Mouse (Mus musculus) lung, embryonic 16.5 days (tissue): Measurements from ENCODE around the gene Gstm7. TPM values are rescaled to one million over a fixed set of nuclear protein-coding genes. Genes with fewer than 3 reads are reported as not detected.

Experiments used
- ATAC-seq: fragments of 200-750 bp; cut with Nextera tagmentation; 2 replicates; pipeline ENCODE4 v1.8.0; 2017; ENCODE audit warnings: low read depth, mild to moderate bottlenecking, moderate library complexity
- H3K27ac ChIP-seq: fragments of 300-500 bp; sonication (generic); 2 replicates; pipeline ENCODE4 v1.5.1; 2014; ENCODE audit warnings: mild to moderate bottlenecking, control low read depth, low read length
- H3K27me3 ChIP-seq: fragments of 300-500 bp; sonication (generic); 2 replicates; pipeline ENCODE4 v1.6.1; 2014; ENCODE audit warnings: low read depth, low read length, mixed read lengths; ENCODE audit not compliant: control insufficient read depth, insufficient read depth
- H3K36me3 ChIP-seq: fragments of 300-500 bp; sonication (generic); 2 replicates; pipeline ENCODE4 v1.6.1; 2014; ENCODE audit warnings: low read length; ENCODE audit not compliant: control insufficient read depth, insufficient read depth
- H3K4me1 ChIP-seq: fragments of 300-500 bp; sonication (generic); replicated peaks from 2 replicates; pipeline ENCODE4 v1.6.1; 2014; ENCODE audit warnings: low read length, mixed read lengths; ENCODE audit not compliant: control insufficient read depth, insufficient read depth
- H3K4me2 ChIP-seq: fragments of 300-500 bp; sonication (generic); 2 replicates; pipeline ENCODE4 v1.6.1; 2014; ENCODE audit warnings: low read depth, low read length, control low read depth
- H3K4me3 ChIP-seq: fragments of 300-500 bp; sonication (generic); 2 replicates; pipeline ENCODE4 v1.5.1; 2014; ENCODE audit warnings: mild to moderate bottlenecking, low read length, control low read depth
- H3K9ac ChIP-seq: fragments of 300-500 bp; sonication (generic); 2 replicates; pipeline ENCODE4 v1.6.1; 2014; ENCODE audit warnings: low read length, control low read depth
- H3K9me3 ChIP-seq: fragments of 300-500 bp; sonication (generic); 2 replicates; pipeline ENCODE4 v1.6.1; 2016; ENCODE audit warnings: low read length; ENCODE audit not compliant: control insufficient read depth
- WGBS: fragments of 180-500 bp; shearing (Covaris S2); extraction: QIAGEN DNeasy Blood & Tissue Kit; methylation state at CpG from one replicate; pipeline ENCODE4 v1.1.7; 2014; 5-methylcytosine and 5-hydroxymethylcytosine counted together
- polyA plus RNA-seq: library from polyadenylated mRNA; unstranded; fragments of >200 nt; fragmentation: Nextera tagmentation; extraction: Ambion mirVana; gene quantifications from 2 replicates; pipeline ENCODE4 v1.2.1, GENCODE M21; 2015

The Gstm7 gene
- polyA plus RNA-seq, 1 experiment from 2014 or later = 11.0 TPM

DNA sequence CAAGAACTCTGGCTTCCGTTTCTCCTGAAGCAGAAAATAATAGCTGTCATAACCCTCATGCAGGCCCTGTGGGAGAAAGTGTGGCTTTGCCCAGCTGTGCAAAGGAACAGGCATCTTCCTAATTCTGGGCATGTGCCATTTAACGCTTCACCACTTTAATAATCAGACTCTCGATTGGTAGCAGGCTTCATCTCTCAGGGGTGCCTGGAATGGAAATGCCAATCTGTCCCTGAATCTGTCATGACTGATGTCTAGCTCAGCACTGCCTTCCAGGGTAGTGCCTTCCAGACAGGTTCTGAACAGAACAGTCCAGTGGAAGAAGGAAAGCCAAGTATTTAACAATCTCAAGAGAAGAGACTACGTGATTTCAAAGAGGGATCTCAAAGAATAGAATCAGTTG, 9.6 kb upstream of the Gstm7 start:
- no peak overlapping the region for H3K4me2 ChIP-seq
- H3K36me3 ChIP-seq = no peaks in the 10 kb centered on the region
- H3K9me3 ChIP-seq = no peaks in the 10 kb centered on the region
- no peaks in the 10 kb centered on the region for H3K27me3 ChIP-seq
- WGBS = 82% methylated on average over 4 of the region's 4 CpGs
- no peak overlapping the region for H3K4me3 ChIP-seq
- H3K4me1 ChIP-seq = no peaks in the 10 kb centered on the region
- H3K9ac ChIP-seq = no peak overlapping the region
- ATAC-seq = no peak
- H3K27ac ChIP-seq = no peak overlapping the region

DNA sequence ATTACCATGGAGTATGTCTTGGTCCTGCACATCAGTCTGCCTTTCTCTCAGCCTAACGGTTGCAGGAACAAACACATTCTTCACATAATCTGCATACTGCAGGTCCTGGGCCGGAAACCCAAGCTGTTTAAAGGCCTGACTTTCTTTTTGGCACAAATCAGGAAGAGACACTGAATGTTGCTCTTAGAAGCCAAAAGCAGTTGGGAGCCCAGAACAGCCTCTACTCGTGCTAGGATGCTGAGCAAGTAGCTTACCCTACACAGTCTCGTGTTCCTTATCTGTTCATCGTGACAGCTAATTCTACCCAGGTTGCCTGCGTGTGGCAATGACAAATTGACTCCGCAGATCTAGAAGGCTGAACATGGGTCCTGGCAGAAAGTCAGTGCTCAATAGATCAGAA, 8.9 kb upstream of the Gstm7 start:
- H3K4me3 ChIP-seq = no peak overlapping the region
- 56% methylated on average over 7 of the region's 7 CpGs for WGBS
- H3K9ac ChIP-seq = no peak overlapping the region
- no peaks in the 10 kb centered on the region for H3K36me3 ChIP-seq
- H3K27ac ChIP-seq = no peak overlapping the region
- no peaks in the 10 kb centered on the region for H3K27me3 ChIP-seq
- no peak overlapping the region for H3K4me2 ChIP-seq
- no peak for ATAC-seq
- no peaks in the 10 kb centered on the region for H3K4me1 ChIP-seq
- H3K9me3 ChIP-seq = no peaks in the 10 kb centered on the region

DNA sequence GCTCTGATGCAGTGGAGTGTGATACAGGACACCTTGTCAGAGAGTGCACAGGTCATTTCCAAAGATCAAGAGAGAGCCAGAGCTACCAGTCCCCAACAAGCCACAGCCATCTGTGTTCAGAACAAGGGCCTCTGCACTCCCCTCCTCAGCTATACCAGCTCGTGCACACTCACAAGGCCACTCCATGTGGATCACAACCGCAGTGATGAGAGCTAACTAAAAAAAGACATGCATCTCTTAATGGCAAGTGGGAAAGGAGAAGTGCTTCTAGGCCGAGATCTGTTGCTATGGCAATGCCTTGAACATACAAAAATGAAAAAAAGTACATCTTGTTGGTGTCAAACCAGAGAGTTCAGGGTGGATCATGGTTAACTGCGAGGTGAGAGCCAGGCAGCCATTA, 8.2 kb upstream of the Gstm7 start:
- no peak overlapping the region for H3K4me2 ChIP-seq
- no peaks in the 10 kb centered on the region for H3K27me3 ChIP-seq
- WGBS = 50% methylated on average over 4 of the region's 4 CpGs
- H3K27ac ChIP-seq = no peak overlapping the region
- H3K9ac ChIP-seq = no peak overlapping the region
- H3K9me3 ChIP-seq = no peaks in the 10 kb centered on the region
- H3K4me3 ChIP-seq = no peak overlapping the region
- no peaks in the 10 kb centered on the region for H3K4me1 ChIP-seq
- no peaks in the 10 kb centered on the region for H3K36me3 ChIP-seq
- ATAC-seq = no peak

DNA sequence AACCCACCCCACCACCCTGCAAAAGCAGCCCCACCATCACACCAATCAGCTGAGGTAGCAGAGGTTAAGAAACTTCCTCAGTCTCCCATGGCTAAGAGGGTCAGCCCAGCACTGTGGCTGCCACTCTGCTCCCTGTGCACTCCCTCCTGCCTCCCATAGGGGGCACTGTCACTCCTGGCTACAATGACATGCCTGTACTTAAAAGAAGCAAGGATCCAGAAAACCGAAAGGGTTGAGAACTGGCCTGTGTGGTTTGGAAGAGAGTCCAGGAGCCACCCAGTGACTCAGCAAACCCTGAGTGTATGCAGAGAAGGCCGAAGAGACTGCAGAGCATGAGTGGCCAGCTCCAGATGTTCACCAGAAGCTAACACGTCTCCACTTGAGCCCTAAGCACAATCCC, 7.8 kb upstream of the Gstm7 start:
- Histone ChIP-seq H3K4me2 (no peak overlapping the region), H3K4me1 (no peaks in the 10 kb centered on the region), H3K4me3 (no peak overlapping the region), H3K9ac (no peak overlapping the region), H3K9me3 (no peaks in the 10 kb centered on the region), H3K27ac (no peak overlapping the region), H3K27me3 (no peaks in the 10 kb centered on the region), H3K36me3 (no peaks in the 10 kb centered on the region)
- ATAC-seq = peak; percentile 63
- WGBS = 28% methylated on average over 3 of the region's 3 CpGs

DNA sequence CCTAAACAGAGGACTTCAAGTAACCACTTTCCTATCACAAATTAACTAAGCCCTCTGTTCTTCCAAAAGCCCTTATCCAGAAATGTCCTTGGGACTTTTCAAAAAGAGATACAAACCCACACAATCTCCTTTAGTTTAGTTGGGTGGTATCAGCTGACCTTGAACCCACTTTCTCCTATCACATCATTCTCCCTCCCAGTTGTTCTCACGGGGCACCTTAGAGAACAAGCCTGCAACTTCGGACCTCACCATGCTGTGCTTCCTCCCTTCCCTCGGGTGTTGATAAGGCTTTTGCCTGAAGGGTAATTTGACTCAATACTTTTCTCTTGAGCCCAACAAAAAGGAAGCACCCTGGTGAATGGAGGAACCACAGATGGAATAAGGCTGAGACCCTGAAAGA, 4.3 kb upstream of the Gstm7 start:
- Histone ChIP-seq H3K27ac (no peak overlapping the region), H3K36me3 (no peaks in the 10 kb centered on the region), H3K4me1 (no peaks in the 10 kb centered on the region; the same call in 1 of the 2 replicates), H3K9ac (no peak overlapping the region), H3K9me3 (no peaks in the 10 kb centered on the region), H3K4me3 (no peak overlapping the region), H3K27me3 (no peaks in the 10 kb centered on the region), H3K4me2 (no peak overlapping the region)
- no peak for ATAC-seq
- WGBS = 45% methylated on average over 3 of the region's 3 CpGs

DNA sequence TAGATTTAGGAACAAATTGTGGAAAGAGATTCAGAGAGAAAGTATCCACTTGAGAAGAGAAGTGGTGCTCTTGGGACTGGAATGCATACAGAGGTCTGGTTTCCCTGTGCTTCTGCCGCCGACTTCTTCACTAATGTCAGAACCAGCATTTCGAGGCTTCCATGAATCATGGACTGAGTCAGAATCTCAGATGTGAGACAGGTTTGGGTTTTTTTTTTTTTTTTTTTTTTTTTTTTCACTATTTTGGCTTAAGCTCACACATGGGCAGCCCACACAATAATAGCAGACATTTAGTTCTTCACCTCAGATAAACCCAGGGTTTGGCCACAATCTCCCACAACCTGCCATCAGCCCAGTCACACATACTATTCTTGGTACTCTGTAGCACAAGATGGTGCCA, 3.7 kb upstream of the Gstm7 start:
- no peaks in the 10 kb centered on the region for H3K9me3 ChIP-seq
- H3K4me3 ChIP-seq = no peak overlapping the region
- H3K4me2 ChIP-seq = no peak overlapping the region
- peaks cover under 1% of the 10 kb centered on the region for H3K4me1 ChIP-seq
- no peaks in the 10 kb centered on the region for H3K27me3 ChIP-seq
- no peaks in the 10 kb centered on the region for H3K36me3 ChIP-seq
- no peak overlapping the region for H3K27ac ChIP-seq
- H3K9ac ChIP-seq = no peak overlapping the region
- 51% methylated on average over 3 of the region's 3 CpGs for WGBS
- ATAC-seq = no peak

GRCm38 (mm10) chr3:107932128-107932527, 511 bp upstream of the Gstm7 start:
- no peak for ATAC-seq
- Histone ChIP-seq H3K9ac (no peak overlapping the region), H3K36me3 (no peaks in the 10 kb centered on the region), H3K4me2 (no peak overlapping the region), H3K4me1 (peaks cover 8% of the 10 kb centered on the region), H3K9me3 (no peaks in the 10 kb centered on the region), H3K27ac (no peak overlapping the region), H3K27me3 (no peaks in the 10 kb centered on the region), H3K4me3 (no peak overlapping the region)
- WGBS = 51% methylated on average over 6 of the region's 6 CpGs

DNA sequence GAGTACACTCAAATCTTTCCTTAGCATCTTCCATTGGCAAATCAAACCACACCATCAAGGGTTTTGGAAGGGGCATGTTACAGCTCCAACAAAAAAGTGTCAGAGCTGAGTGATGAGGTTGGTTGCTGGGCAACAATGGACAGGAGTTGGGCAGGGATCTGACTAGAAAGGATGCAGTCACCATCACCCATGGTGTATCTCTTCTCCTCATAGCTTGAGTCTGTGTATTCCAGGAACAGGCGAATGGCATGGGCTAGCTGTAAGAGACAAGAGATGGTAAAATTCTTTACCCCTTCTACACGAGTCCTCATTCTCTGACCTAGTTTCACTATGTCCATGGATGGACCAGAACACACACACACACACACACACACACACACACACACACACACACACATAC, 483 bp downstream of the Gstm7 start:
- H3K4me3 ChIP-seq = peak overlapping the region; percentile 33
- WGBS = 58% methylated on average over 2 of the region's 2 CpGs
- no peak for ATAC-seq
- H3K9me3 ChIP-seq = no peaks in the 10 kb centered on the region
- H3K36me3 ChIP-seq = no peaks in the 10 kb centered on the region
- H3K27me3 ChIP-seq = no peaks in the 10 kb centered on the region
- H3K4me2 ChIP-seq = peak overlapping the region; percentile 50
- peak overlapping the region; percentile 28; the same call in 1 of the 2 replicates for H3K27ac ChIP-seq
- H3K4me1 ChIP-seq = peaks cover 8% of the 10 kb centered on the region
- 0 out of 2 replicates have a peak overlapping the region, but pooled peaks have one; percentile 38 for H3K9ac ChIP-seq

- Histone ChIP-seq H3K27me3 (no peaks in the 10 kb centered on the region), H3K4me2 (no peak overlapping the region), H3K36me3 (no peaks in the 10 kb centered on the region), H3K4me3 (no peak overlapping the region), H3K27ac (no peak overlapping the region), H3K9me3 (no peaks in the 10 kb centered on the region), H3K4me1 (peaks cover 8% of the 10 kb centered on the region), H3K9ac (no peak overlapping the region)
- WGBS = 52% methylated on average over 4 of the region's 4 CpGs
- no peak for ATAC-seq
These were observed 1.9 kb downstream of the Gstm7 start for GRCm38 (mm10) chr3:107929731-107930130.

GRCm38 (mm10) chr3:107929243-107929642, 2.4 kb downstream of the Gstm7 start:
- Histone ChIP-seq H3K9me3 (no peaks in the 10 kb centered on the region), H3K4me3 (no peak overlapping the region), H3K36me3 (no peaks in the 10 kb centered on the region), H3K27me3 (no peaks in the 10 kb centered on the region), H3K4me1 (peaks cover 8% of the 10 kb centered on the region), H3K27ac (no peak overlapping the region), H3K9ac (no peak overlapping the region), H3K4me2 (no peak overlapping the region)
- WGBS = 65% methylated on average over 4 of the region's 4 CpGs
- no peak for ATAC-seq
